Mouse (Mus musculus) G1E (cell line): ENCODE results near the gene Pld6. TPM values are rescaled to one million over a fixed set of nuclear protein-coding genes. Genes with fewer than 3 reads are reported as not detected.

Source experiments
- ATAC-seq: 2 replicates; pipeline ENCODE4 v1.8.0; 2016; ENCODE audit warnings: mild to moderate bottlenecking; ENCODE audit not compliant: insufficient number of reproducible peaks, poor library complexity, low FRiP score, severe bottlenecking; ENCODE audit errors: extremely low read depth
- DNase-seq: peaks from one replicate; pipeline ENCODE4 v3.0.0; 2012; ENCODE audit warnings: low spot score
- H3K27me3 ChIP-seq: 2 replicates; pipeline ENCODE4 v1.6.1; 2012; ENCODE audit warnings: mild to moderate bottlenecking, low read length, inconsistent platforms; ENCODE audit not compliant: insufficient read depth
- H3K36me3 ChIP-seq: replicated peaks from 2 replicates; pipeline ENCODE3; 2012; ENCODE audit warnings: mild to moderate bottlenecking, inconsistent platforms
- H3K4me1 ChIP-seq: 2 replicates; pipeline ENCODE4 v1.6.1; 2012; ENCODE audit warnings: low read depth, low read length, inconsistent platforms, mixed read lengths; ENCODE audit not compliant: insufficient read depth
- H3K4me3 ChIP-seq: 2 replicates; pipeline ENCODE4 v1.5.1; 2012; ENCODE audit warnings: low read depth, mild to moderate bottlenecking, inconsistent platforms, low read length, moderate library complexity, mixed read lengths
- H3K9me3 ChIP-seq: replicated peaks from 2 replicates; pipeline ENCODE4 v1.6.1; 2012; ENCODE audit warnings: inconsistent platforms
- CTCF ChIP-seq: IDR thresholded peaks from 2 replicates; pipeline ENCODE4 v1.5.1; 2012; ENCODE audit warnings: low read depth, low read length, inconsistent platforms, mixed read lengths
- GATA1 ChIP-seq: IDR thresholded peaks from 2 replicates; pipeline ENCODE4 v1.6.1; 2012; ENCODE audit warnings: borderline replicate concordance, low read length, inconsistent platforms, mixed read lengths
- GATA2 ChIP-seq: IDR thresholded peaks from 2 replicates; pipeline ENCODE4 v1.6.1; 2012; ENCODE audit warnings: low read depth, low read length, inconsistent platforms, borderline replicate concordance
- POLR2AphosphoS5 ChIP-seq: IDR thresholded peaks from 2 replicates; pipeline ENCODE4 v1.6.1; 2012; ENCODE audit warnings: low read depth, low read length, inconsistent platforms; ENCODE audit not compliant: insufficient replicate concordance
- TAL1 ChIP-seq: conservative IDR thresholded peaks from 2 replicates; pipeline ENCODE4 v1.6.1; 2012; ENCODE audit warnings: low read depth, low read length, inconsistent platforms, mixed read lengths
- polyA plus RNA-seq: library from polyadenylated mRNA; stranded (reverse); fragments of >175 nt; gene quantifications from 2 replicates; pipeline ENCODE4 v1.2.3, GENCODE M21; 2012
- total RNA-seq, 2 experiments: library from RNA; stranded (forward) in 1 of 2; stranded (reverse) in 1 of 2; fragments of 200-1000 nt in 1 of 2; fragments of >200 nt in 1 of 2; fragmentation: Nextera tagmentation in 1 of 2; gene quantifications; 2 replicates each; pipeline ENCODE4 v1.2.3; 2014 to 2017

Gene Pld6
- total and polyA plus RNA-seq, 3 experiments = not detected

DNA sequence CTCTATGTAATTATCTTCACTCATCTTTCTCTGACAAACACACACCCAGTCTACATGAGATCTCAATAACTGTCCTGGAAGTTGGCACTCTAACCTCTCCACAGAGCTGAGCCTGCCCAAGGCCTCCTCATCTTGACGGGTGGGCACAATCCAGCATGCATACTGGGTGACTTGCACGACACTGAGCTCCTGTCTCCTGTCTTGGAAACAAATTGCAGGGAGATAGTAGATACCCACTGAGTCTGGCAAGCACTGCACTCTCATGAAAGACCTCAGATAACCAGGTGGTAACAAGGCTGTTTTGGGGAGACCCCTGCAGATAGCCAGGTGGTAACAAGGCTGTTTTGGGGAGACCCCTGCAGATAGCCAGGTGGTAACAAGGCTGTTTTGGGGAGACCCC lies 15.2 kb downstream of the Pld6 start:
- H3K36me3 ChIP-seq = peaks cover 94% of the 10 kb centered on the region
- H3K9me3 ChIP-seq = no peaks in the 10 kb centered on the region
- no peaks in the 10 kb centered on the region for H3K4me1 ChIP-seq
- ATAC-seq = no peak
- DNase-seq = no peak
- no peaks in the 10 kb centered on the region for H3K27me3 ChIP-seq
- H3K4me3 ChIP-seq = no peak overlapping the region
- TF ChIP-seq GATA2 (no peak), POLR2AphosphoS5 (no peak), CTCF (no peak), GATA1 (no peak), TAL1 (no peak)

DNA sequence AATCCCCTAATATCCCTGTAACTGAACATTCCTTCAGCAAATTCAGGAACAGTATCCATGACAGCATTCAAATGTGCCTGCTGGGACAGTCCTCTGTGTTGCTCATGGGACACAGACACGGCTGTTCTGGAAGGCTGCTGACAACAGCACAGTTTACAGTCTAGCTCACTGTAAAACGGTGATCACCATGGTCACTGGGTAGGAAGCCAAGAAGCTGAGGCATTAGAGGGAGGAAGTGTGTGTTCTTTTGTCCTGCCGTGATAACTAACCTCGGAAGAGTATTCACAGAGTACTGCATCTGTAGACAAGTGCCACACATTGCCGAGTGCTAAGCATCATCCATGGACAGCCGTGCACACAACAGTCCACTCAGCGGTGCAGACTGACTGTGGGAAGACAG lies 16.7 kb downstream of the Pld6 start:
- no peaks in the 10 kb centered on the region for H3K27me3 ChIP-seq
- TF ChIP-seq GATA1 (no peak), TAL1 (no peak), GATA2 (no peak), POLR2AphosphoS5 (no peak), CTCF (no peak)
- DNase-seq = no peak
- H3K9me3 ChIP-seq = no peaks in the 10 kb centered on the region
- H3K4me3 ChIP-seq = no peak overlapping the region
- peaks cover 92% of the 10 kb centered on the region for H3K36me3 ChIP-seq
- ATAC-seq = no peak
- H3K4me1 ChIP-seq = no peaks in the 10 kb centered on the region

DNA sequence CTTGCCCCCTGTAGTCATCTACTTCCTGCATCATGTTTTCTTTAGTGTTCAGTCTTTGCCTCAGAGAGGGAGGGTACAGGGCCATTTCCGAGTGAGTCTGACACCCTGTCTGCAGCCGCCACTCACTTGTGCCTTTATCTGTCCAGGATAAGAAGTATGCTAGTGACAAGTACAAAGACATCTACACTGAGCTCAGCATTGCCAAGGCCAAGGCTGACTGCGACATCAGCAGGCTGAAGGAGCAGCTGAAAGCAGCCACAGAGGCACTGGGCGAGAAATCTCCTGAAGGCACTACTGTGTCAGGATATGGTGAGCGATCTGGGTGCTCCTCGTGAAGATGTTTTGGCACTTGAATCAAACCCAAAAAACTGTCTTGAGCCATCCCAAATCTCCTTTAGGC lies 17.7 kb downstream of the Pld6 start:
- Histone ChIP-seq H3K4me1 (no peaks in the 10 kb centered on the region), H3K36me3 (peaks cover 94% of the 10 kb centered on the region), H3K9me3 (no peaks in the 10 kb centered on the region), H3K27me3 (no peaks in the 10 kb centered on the region), H3K4me3 (no peak overlapping the region)
- no peak for TF ChIP-seq CTCF
- no peak for DNase-seq
- no peak for ATAC-seq

DNA sequence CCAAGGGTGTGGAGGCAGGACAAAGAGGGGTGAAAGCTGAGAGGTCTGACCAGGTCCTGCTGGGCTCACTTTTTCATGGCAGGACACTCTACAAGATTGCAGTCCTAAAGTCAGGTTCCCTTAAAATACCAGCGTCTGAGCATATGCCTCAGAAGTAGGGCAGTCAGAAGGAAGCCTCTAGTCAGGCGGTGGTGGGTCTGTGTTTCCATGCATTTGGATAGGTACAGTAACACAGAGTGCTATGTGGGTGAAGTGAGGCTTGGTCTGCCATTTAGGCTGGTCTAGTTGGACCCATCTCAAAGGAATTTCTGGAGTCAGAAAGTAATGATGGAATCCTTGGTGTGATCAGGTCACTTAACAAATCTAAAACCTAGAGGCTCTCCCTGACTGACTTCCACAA lies 18.1 kb downstream of the Pld6 start:
- Histone ChIP-seq H3K27me3 (no peaks in the 10 kb centered on the region), H3K4me1 (no peaks in the 10 kb centered on the region), H3K36me3 (peaks cover 95% of the 10 kb centered on the region), H3K4me3 (no peak overlapping the region), H3K9me3 (no peaks in the 10 kb centered on the region)
- no peak for TF ChIP-seq TAL1
- TF ChIP-seq GATA1 = no peak
- TF ChIP-seq CTCF = no peak
- no peak for DNase-seq
- ATAC-seq = no peak

DNA sequence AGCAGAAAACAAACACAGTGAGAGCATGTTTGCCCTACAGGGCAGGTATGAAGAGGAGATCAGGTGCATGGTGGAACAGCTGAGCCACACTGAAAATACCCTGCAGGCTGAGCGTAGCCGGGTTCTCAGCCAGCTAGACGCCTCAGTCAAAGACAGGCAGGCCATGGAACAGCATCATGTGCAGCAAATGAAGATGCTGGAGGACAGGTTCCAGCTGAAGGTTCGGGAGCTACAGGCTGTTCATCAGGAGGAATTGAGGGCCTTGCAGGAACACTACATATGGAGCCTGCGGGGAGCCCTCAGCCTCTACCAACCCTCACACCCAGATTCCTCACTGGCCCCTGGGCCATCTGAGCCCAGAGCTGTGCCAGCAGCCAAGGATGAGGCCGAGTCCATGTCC lies 26.6 kb downstream of the Pld6 start:
- Histone ChIP-seq H3K9me3 (no peaks in the 10 kb centered on the region), H3K4me1 (no peaks in the 10 kb centered on the region), H3K36me3 (peaks cover 93% of the 10 kb centered on the region), H3K27me3 (no peaks in the 10 kb centered on the region), H3K4me3 (no peak overlapping the region)
- DNase-seq = no peak
- TF ChIP-seq POLR2AphosphoS5 (no peak), CTCF (no peak), GATA2 (no peak), GATA1 (no peak), TAL1 (no peak)
- no peak for ATAC-seq

DNA sequence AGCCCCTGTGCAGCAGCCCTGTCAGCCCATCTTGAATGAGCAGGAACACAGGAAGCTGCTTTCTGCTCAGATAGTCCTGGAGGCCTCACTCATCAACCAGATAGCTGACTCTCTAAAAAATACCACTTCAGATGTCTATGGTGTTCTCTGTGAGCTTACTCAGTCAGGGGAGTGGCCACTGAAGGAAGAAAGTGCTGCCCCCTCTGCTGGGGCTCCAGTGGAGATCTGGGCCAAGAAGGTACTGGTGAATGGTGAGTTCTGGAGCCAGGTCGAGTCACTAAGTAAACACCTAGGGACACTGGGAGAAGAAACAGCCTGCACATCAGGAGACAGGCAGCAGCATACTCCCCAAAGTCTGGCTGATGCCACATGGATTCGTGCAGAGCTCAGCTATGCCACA lies 27.8 kb downstream of the Pld6 start:
- peaks cover 93% of the 10 kb centered on the region for H3K36me3 ChIP-seq

DNA sequence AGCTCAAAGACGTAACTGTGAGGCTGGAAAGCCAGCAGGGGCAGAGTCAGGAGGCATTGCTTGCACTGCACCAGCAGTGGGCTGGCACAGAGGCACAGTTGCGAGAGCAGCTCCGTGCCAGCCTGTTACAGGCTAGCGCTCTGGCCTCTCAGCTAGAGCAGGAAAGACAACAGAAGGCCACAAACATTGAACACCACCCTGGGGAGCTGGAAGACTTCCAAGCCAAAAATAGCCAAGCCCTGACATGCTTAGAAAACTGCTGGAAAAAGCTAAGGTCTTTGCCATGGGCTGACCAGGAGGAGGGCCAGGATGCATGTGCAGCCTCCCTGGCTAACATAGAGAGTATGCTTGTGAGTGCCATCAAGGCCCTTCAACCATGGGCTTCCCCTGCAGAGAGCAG lies 28.3 kb downstream of the Pld6 start:
- ATAC-seq (no peak), DNase-seq (no peak)
- TF ChIP-seq POLR2AphosphoS5 (no peak), GATA1 (no peak), TAL1 (no peak), GATA2 (no peak), CTCF (no peak)
- no peaks in the 10 kb centered on the region for H3K27me3 ChIP-seq
- H3K36me3 ChIP-seq = peaks cover 91% of the 10 kb centered on the region
- H3K4me3 ChIP-seq = no peak overlapping the region
- H3K4me1 ChIP-seq = no peaks in the 10 kb centered on the region
- no peaks in the 10 kb centered on the region for H3K9me3 ChIP-seq

More for the DNA sequence above, 27.8 kb downstream of the Pld6 start:
- Histone ChIP-seq H3K27me3 (no peaks in the 10 kb centered on the region), H3K9me3 (no peaks in the 10 kb centered on the region), H3K4me1 (no peaks in the 10 kb centered on the region), H3K4me3 (no peak overlapping the region)
- TF ChIP-seq POLR2AphosphoS5 (no peak), CTCF (no peak), GATA2 (no peak), TAL1 (no peak), GATA1 (no peak)
- DNase-seq (no peak), ATAC-seq (no peak)
